ENCODE assay signal across 13 mouse cellular contexts in the genomic region with DNA sequence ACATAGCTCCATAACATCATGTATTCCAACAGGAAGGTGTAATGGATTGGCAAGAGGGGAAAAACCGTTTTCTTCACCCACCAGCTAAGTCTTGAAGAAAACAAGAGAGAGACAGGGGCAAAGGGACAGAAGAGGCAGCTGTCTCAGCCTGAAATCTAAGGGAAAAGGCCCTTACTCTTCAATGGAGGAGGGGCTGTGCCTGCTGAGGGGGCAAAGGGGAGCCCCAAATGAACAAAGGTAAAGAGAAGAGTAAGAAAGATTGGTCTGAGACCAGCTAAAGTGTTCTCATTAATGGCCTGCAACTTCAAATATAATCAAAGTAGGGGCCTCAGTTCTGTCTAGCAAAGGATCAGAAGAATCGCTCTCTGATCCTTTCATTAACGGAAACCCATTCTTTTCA.
"Had no signal": no experiment of that assay in that cellular context is flagged by ENCODE, and none has a peak within 500 bp of the region (broad histone marks: within the 10 kb centered on the region; RNA-seq: fewer than 3 reads in every experiment).

No protein-coding gene starts in this region.

- H3K9me3 ChIP-seq: limb, embryonic 12.5 days; liver, embryonic 13.5 days; neural tube, embryonic 15.5 days had no signal

- DNase-seq: kidney, adult 18-20 months; kidney, postnatal 10 days; layer of hippocampus, postnatal 36 days; liver; liver, embryonic 13.5 days; lung, adult 18-20 months; right cerebral cortex, postnatal 4 days; spleen, adult 18-20 months; thymus, adult 18-20 months; thymus, postnatal 14 days had no signal

- H3K9ac ChIP-seq: limb, embryonic 12.5 days; liver, embryonic 13.5 days; neural tube, embryonic 15.5 days had no signal

- H3K27me3 ChIP-seq: limb, embryonic 12.5 days; liver, embryonic 13.5 days; neural tube, embryonic 15.5 days had no signal

- H3K36me3 ChIP-seq: limb, embryonic 12.5 days; liver, embryonic 13.5 days; neural tube, embryonic 15.5 days had no signal

- H3K27ac ChIP-seq: limb, embryonic 12.5 days; liver, embryonic 13.5 days; neural tube, embryonic 15.5 days had no signal

- H3K4me2 ChIP-seq: limb, embryonic 12.5 days; liver, embryonic 13.5 days; neural tube, embryonic 15.5 days had no signal

- H3K4me3 ChIP-seq: limb, embryonic 12.5 days; liver, embryonic 13.5 days; myocyte; neural tube, embryonic 15.5 days had no signal
